Mouse (Mus musculus): ENCODE measurements at regions not wholly inside any gene's neighbourhood (a gene's known extent, or its start where the extent isn't known, plus 50 kb on each side); places are given as distances from the start of the nearest gene placed in this dataset.

- peaks cover 12% of the 10 kb centered on the region; the same call in 1 of the 2 replicates for H3K27me3 ChIP-seq
- 81% methylated on average over 9 of the region's 9 CpGs for WGBS (ENCODE audit: insufficient replicate concordance)
- H3K4me2 ChIP-seq = no peak overlapping the region
- DNase-seq (no peak), ATAC-seq (ENCODE audit: low read depth) (no peak)
- no peaks in the 10 kb centered on the region for H3K36me3 ChIP-seq
- no peak overlapping the region for H3K27ac ChIP-seq
- H3K4me1 ChIP-seq (replicated peaks) = no peaks in the 10 kb centered on the region
- no peaks in the 10 kb centered on the region for H3K9me3 ChIP-seq (replicated peaks)
- no peak overlapping the region for H3K9ac ChIP-seq
- H3K4me3 ChIP-seq (replicated peaks) = no peak overlapping the region
Observed at GRCm38 (mm10) chr19:54099292-54099691, 55.3 kb downstream of the Adra2a start.

- H3K9ac ChIP-seq = no peak overlapping the region
- DNase-seq (no peak), ATAC-seq (ENCODE audit: low read depth) (no peak)
- H3K27ac ChIP-seq = no peak overlapping the region
- H3K4me3 ChIP-seq (replicated peaks) = no peak overlapping the region
- no peaks in the 10 kb centered on the region for H3K4me1 ChIP-seq (replicated peaks)
- peaks cover 11% of the 10 kb centered on the region; the same call in 1 of the 2 replicates for H3K27me3 ChIP-seq
- WGBS (ENCODE audit: insufficient replicate concordance) = 54% methylated on average over 6 of the region's 6 CpGs
- no peaks in the 10 kb centered on the region for H3K9me3 ChIP-seq (replicated peaks)
- no peak overlapping the region for H3K4me2 ChIP-seq
- H3K36me3 ChIP-seq = no peaks in the 10 kb centered on the region
Observed at GRCm38 (mm10) chr19:54099769-54100168, 55.8 kb downstream of the Adra2a start.

GRCm38 (mm10) chr19:54106571-54106970, 62.6 kb downstream of the Adra2a start:
- H3K4me2 ChIP-seq = no peak overlapping the region
- 58% methylated on average over 3 of the region's 3 CpGs for WGBS (ENCODE audit: insufficient replicate concordance)
- H3K9ac ChIP-seq = no peak overlapping the region
- no peak overlapping the region for H3K4me3 ChIP-seq (replicated peaks)
- peaks cover 7% of the 10 kb centered on the region for H3K4me1 ChIP-seq (replicated peaks)
- no peak overlapping the region for H3K27ac ChIP-seq
- H3K27me3 ChIP-seq = no peaks in the 10 kb centered on the region
- no peaks in the 10 kb centered on the region for H3K36me3 ChIP-seq
- DNase-seq (no peak), ATAC-seq (ENCODE audit: low read depth) (no peak)
- no peaks in the 10 kb centered on the region for H3K9me3 ChIP-seq (replicated peaks)

GRCm38 (mm10) chr19:54107103-54107821, 63.3 kb downstream of the Adra2a start:
- ATAC-seq (ENCODE audit: low read depth) (0 out of 2 replicates have a peak, but pooled peaks have one; percentile 36), DNase-seq (peak; percentile 6)
- H3K4me1 ChIP-seq (replicated peaks) = peaks cover 7% of the 10 kb centered on the region
- H3K4me3 ChIP-seq (replicated peaks) = no peak overlapping the region
- no peaks in the 10 kb centered on the region for H3K36me3 ChIP-seq
- no peaks in the 10 kb centered on the region for H3K9me3 ChIP-seq (replicated peaks)
- no peaks in the 10 kb centered on the region for H3K27me3 ChIP-seq
- H3K4me2 ChIP-seq = no peak overlapping the region
- no peak overlapping the region for H3K9ac ChIP-seq
- no peak overlapping the region for H3K27ac ChIP-seq
- WGBS (ENCODE audit: insufficient replicate concordance) = 45% methylated on average over 13 of the region's 13 CpGs

GRCm38 (mm10) chr19:54110080-54110479, 66.1 kb downstream of the Adra2a start:
- peaks cover 16% of the 10 kb centered on the region for H3K27me3 ChIP-seq
- peaks cover 12% of the 10 kb centered on the region for H3K4me1 ChIP-seq (replicated peaks)
- no peak overlapping the region for H3K4me3 ChIP-seq (replicated peaks)
- no peak overlapping the region for H3K27ac ChIP-seq
- H3K36me3 ChIP-seq = no peaks in the 10 kb centered on the region
- no peak overlapping the region for H3K4me2 ChIP-seq
- no peak overlapping the region for H3K9ac ChIP-seq
- no peak for ATAC-seq (ENCODE audit: low read depth)
- no peaks in the 10 kb centered on the region for H3K9me3 ChIP-seq (replicated peaks)
- DNase-seq = no peak
- 80% methylated on average over 6 of the region's 6 CpGs for WGBS (ENCODE audit: insufficient replicate concordance)

- Histone ChIP-seq H3K9ac (no peak overlapping the region), H3K4me2 (no peak overlapping the region), H3K36me3 (no peaks in the 10 kb centered on the region), H3K4me3 (replicated peaks) (no peak overlapping the region), H3K27ac (no peak overlapping the region), H3K4me1 (replicated peaks) (peaks cover 9% of the 10 kb centered on the region), H3K27me3 (peaks cover 19% of the 10 kb centered on the region), H3K9me3 (replicated peaks) (no peaks in the 10 kb centered on the region)
- WGBS (ENCODE audit: insufficient replicate concordance) = 65% methylated on average over 3 of the region's 3 CpGs
- no peak for ATAC-seq (ENCODE audit: low read depth)
- no peak for DNase-seq
Observed at GRCm38 (mm10) chr19:54112691-54113090, 68.7 kb downstream of the Adra2a start.

- no peak for ATAC-seq (ENCODE audit: low read depth)
- H3K27ac ChIP-seq = no peak overlapping the region
- no peaks in the 10 kb centered on the region for H3K36me3 ChIP-seq
- WGBS (ENCODE audit: insufficient replicate concordance) = 47% methylated on average over 6 of the region's 6 CpGs
- peaks cover 9% of the 10 kb centered on the region; the same call in 1 of the 2 replicates for H3K4me1 ChIP-seq (replicated peaks)
- H3K4me2 ChIP-seq = no peak overlapping the region
- DNase-seq = no peak
- H3K27me3 ChIP-seq = peaks cover 19% of the 10 kb centered on the region
- H3K4me3 ChIP-seq (replicated peaks) = no peak overlapping the region
- H3K9ac ChIP-seq = no peak overlapping the region
- no peaks in the 10 kb centered on the region for H3K9me3 ChIP-seq (replicated peaks)
Observed at GRCm38 (mm10) chr19:54113421-54113820, 69.5 kb downstream of the Adra2a start.

- DNase-seq = peak; percentile 46
- Histone ChIP-seq H3K27ac (no peak overlapping the region), H3K9ac (peak overlapping the region; percentile 42; the same call in 1 of the 2 replicates), H3K4me3 (replicated peaks) (peak overlapping the region; percentile 59), H3K4me1 (replicated peaks) (peaks cover 9% of the 10 kb centered on the region; the same call in 1 of the 2 replicates), H3K27me3 (peaks cover 19% of the 10 kb centered on the region), H3K36me3 (no peaks in the 10 kb centered on the region), H3K9me3 (replicated peaks) (no peaks in the 10 kb centered on the region), H3K4me2 (peak overlapping the region; percentile 63)
- 11% methylated on average over 22 of the region's 22 CpGs for whole genome bisulfite sequencing (ENCODE audit: insufficient replicate concordance)
- peak; percentile 82 for ATAC-seq (ENCODE audit: low read depth)
Observed at GRCm38 (mm10) chr19:54114588-54115317, 70.8 kb downstream of the Adra2a start.

- H3K9ac ChIP-seq = peak overlapping the region; percentile 42; the same call in 1 of the 2 replicates
- H3K4me1 ChIP-seq (replicated peaks) = peaks cover 9% of the 10 kb centered on the region; the same call in 1 of the 2 replicates
- 48% methylated on average over 4 of the region's 4 CpGs for WGBS (ENCODE audit: insufficient replicate concordance)
- no peak overlapping the region for H3K27ac ChIP-seq
- peak overlapping the region; percentile 63 for H3K4me2 ChIP-seq
- H3K27me3 ChIP-seq = peaks cover 19% of the 10 kb centered on the region
- ATAC-seq (ENCODE audit: low read depth) (no peak), DNase-seq (no peak)
- H3K9me3 ChIP-seq (replicated peaks) = no peaks in the 10 kb centered on the region
- H3K36me3 ChIP-seq = no peaks in the 10 kb centered on the region
- H3K4me3 ChIP-seq (replicated peaks) = peak overlapping the region; percentile 59
Observed at GRCm38 (mm10) chr19:54115335-54115734, 71.4 kb downstream of the Adra2a start.

- Histone ChIP-seq H3K27ac (no peak overlapping the region), H3K4me3 (replicated peaks) (no peak overlapping the region), H3K4me1 (replicated peaks) (peaks cover 9% of the 10 kb centered on the region; the same call in 1 of the 2 replicates), H3K36me3 (no peaks in the 10 kb centered on the region), H3K4me2 (no peak overlapping the region), H3K9ac (no peak overlapping the region), H3K27me3 (peaks cover 19% of the 10 kb centered on the region), H3K9me3 (replicated peaks) (no peaks in the 10 kb centered on the region)
- ATAC-seq (ENCODE audit: low read depth) (no peak), DNase-seq (no peak)
- WGBS (ENCODE audit: insufficient replicate concordance) = 61% methylated on average over 4 of the region's 4 CpGs
Observed at GRCm38 (mm10) chr19:54116829-54117228, 72.9 kb downstream of the Adra2a start.

GRCm38 (mm10) chr19:54117676-54118075, 73.7 kb downstream of the Adra2a start:
- Histone ChIP-seq H3K4me1 (replicated peaks) (peaks cover 9% of the 10 kb centered on the region; the same call in 1 of the 2 replicates), H3K9me3 (replicated peaks) (no peaks in the 10 kb centered on the region), H3K36me3 (no peaks in the 10 kb centered on the region), H3K27ac (no peak overlapping the region), H3K27me3 (peaks cover 19% of the 10 kb centered on the region), H3K4me2 (no peak overlapping the region), H3K9ac (no peak overlapping the region), H3K4me3 (replicated peaks) (no peak overlapping the region)
- 66% methylated on average over 11 of the region's 11 CpGs for WGBS (ENCODE audit: insufficient replicate concordance)
- DNase-seq (no peak), ATAC-seq (ENCODE audit: low read depth) (no peak)

Measured in liver, embryonic 13.5 days (tissue).